Mouse (Mus musculus) stomach, embryonic 16.5 days (tissue): Measurements from ENCODE around the gene Myo18b. TPM values are rescaled to one million over a fixed set of nuclear protein-coding genes. Genes with fewer than 3 reads are reported as not detected.

Source experiments
- ATAC-seq: fragments of 200-750 bp; cut with Nextera tagmentation; 2 replicates; pipeline ENCODE4 v1.8.0; 2017; ENCODE audit warnings: moderate number of reproducible peaks, moderate TSS enrichment; ENCODE audit not compliant: insufficient read depth, low FRiP score
- H3K27ac ChIP-seq: fragments of 300-500 bp; sonication (generic); 2 replicates; pipeline ENCODE4 v1.5.1; 2014; ENCODE audit warnings: low read length
- H3K27me3 ChIP-seq: fragments of 300-500 bp; sonication (generic); 2 replicates; pipeline ENCODE4 v1.6.1; 2014; ENCODE audit warnings: low read length, control low read depth, mixed read lengths; ENCODE audit not compliant: control insufficient read depth, insufficient read depth
- H3K36me3 ChIP-seq: fragments of 300-500 bp; sonication (generic); 2 replicates; pipeline ENCODE4 v1.6.1; 2014; ENCODE audit warnings: low read length; ENCODE audit not compliant: control insufficient read depth, insufficient read depth
- H3K4me1 ChIP-seq: fragments of 300-500 bp; sonication (generic); 2 replicates; pipeline ENCODE4 v1.6.1; 2014; ENCODE audit warnings: low read length, control low read depth, mixed read lengths; ENCODE audit not compliant: control insufficient read depth, insufficient read depth
- H3K4me2 ChIP-seq: fragments of 300-500 bp; sonication (generic); 2 replicates; pipeline ENCODE4 v1.6.1; 2014; ENCODE audit warnings: low read depth, low read length, mixed read lengths
- H3K4me3 ChIP-seq: fragments of 300-500 bp; sonication (generic); replicated peaks from 2 replicates; pipeline ENCODE4 v1.5.1; 2014; ENCODE audit warnings: mild to moderate bottlenecking, low read length
- H3K9ac ChIP-seq: fragments of 300-500 bp; sonication (generic); 2 replicates; pipeline ENCODE4 v1.6.1; 2014; ENCODE audit warnings: low read length
- H3K9me3 ChIP-seq: fragments of 300-500 bp; sonication (generic); replicated peaks from 2 replicates; pipeline ENCODE4 v1.6.1; 2016; ENCODE audit warnings: low read length, control low read depth; ENCODE audit not compliant: control insufficient read depth
- WGBS: fragments of 180-500 bp; shearing (Covaris S2); extraction: QIAGEN DNeasy Blood & Tissue Kit; methylation state at CpG from one replicate; pipeline ENCODE4 v1.1.7; 2014; 5-methylcytosine and 5-hydroxymethylcytosine counted together
- polyA plus RNA-seq: library from polyadenylated mRNA; unstranded; fragments of >200 nt; fragmentation: Nextera tagmentation; extraction: Ambion mirVana; gene quantifications from 2 replicates; pipeline ENCODE4 v1.2.1, GENCODE M21; 2015

Myo18b gene
- 0.42 and 2.1 TPM in 2 replicates for polyA plus RNA-seq

DNA sequence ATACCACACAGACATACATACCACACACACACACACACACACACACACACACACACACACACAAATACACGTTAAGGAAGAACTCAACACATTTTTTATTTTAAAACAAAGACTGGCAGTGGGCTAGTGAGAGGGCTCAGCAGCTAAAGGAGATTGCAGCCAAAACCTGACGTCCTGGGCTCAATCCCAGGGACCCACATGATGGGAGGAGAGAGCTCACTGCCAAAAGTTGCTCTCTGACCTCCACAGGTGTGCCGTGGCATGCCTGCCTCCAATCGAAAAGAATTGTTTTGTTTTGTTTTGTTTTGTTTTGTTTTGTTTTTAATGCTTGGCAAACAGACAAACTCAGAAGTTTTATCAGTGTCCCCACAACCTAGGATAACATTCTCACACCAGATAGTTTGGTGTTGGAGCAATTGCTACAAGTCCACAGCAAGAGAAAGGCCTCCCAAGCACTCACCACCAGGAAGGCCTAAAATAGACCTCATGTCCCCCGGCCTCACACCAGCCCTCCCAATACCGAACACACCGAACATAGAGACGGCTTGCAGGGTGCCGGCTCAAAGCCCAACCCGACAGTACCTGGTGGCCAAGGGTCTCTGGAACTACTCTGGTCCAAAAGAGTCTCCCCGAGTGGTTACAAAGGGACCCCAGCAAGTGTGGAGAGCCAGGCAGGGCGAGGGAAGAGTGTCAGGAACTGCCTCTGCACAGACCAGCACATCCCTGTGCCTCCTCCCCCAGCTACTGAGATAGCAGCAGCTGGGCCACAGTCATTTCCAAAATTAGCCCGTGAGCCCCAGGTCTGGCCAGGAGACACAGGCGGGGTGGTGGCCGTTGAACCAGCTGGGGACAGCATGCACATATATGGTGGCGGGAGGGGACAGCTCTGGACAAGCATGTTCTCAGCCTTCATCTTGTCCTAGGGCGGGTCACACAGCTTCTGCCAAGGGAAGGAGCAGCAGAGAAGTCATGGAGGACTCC lies at the start of gene Myo18b:
Myo18b (minus strand) TSS at position 689 of the 981 bp plus-strand sequence.
- Histone ChIP-seq H3K36me3 (no peaks in the 10 kb centered on the region), H3K27me3 (no peaks in the 10 kb centered on the region), H3K4me3 (no peak within 1 kb of the TSS), H3K4me1 (no peaks in the 10 kb centered on the region), H3K27ac (no peak within 1 kb of the TSS), H3K4me2 (no peak within 1 kb of the TSS), H3K9me3 (no peaks in the 10 kb centered on the region), H3K9ac (no peak within 1 kb of the TSS)
- 73% methylated on average over 17 of the region's 17 CpGs for WGBS
- ATAC-seq: no peak

DNA sequence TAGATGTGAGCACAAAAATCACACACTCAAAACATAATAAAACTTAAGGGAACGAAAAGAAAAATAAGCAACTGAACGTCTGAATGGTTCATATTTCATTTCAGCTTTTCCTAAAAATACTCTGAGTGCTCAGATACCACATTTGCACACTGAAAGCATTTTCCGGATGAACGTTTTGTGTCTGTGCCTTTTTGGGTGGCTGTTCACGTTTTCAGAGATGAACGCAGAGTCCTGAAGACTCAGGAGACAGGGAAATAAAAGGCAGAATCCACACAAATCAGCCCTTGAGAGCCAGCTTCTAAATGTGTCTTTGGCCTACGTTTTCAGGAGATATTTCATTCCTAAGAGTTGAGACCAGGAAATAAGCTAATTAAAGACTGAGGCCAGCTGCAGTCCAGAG lies 49.8 kb upstream of the Myo18b start:
- ATAC-seq: no peak
- H3K27ac ChIP-seq: no peak overlapping the region
- no peaks in the 10 kb centered on the region for H3K27me3 ChIP-seq
- H3K9me3 ChIP-seq: no peaks in the 10 kb centered on the region
- H3K4me1 ChIP-seq: no peaks in the 10 kb centered on the region
- no peak overlapping the region for H3K9ac ChIP-seq
- peaks cover 5% of the 10 kb centered on the region; the same call in 1 of the 2 replicates for H3K36me3 ChIP-seq
- H3K4me3 ChIP-seq: no peak overlapping the region
- H3K4me2 ChIP-seq: no peak overlapping the region
- 67% methylated on average over 7 of the region's 7 CpGs for WGBS

- 69% methylated on average over 7 of the region's 7 CpGs for WGBS
- ATAC-seq: no peak
These were observed 46.1 kb upstream of the Myo18b start for GRCm38 (mm10) chr5:112942244-112942643.

DNA sequence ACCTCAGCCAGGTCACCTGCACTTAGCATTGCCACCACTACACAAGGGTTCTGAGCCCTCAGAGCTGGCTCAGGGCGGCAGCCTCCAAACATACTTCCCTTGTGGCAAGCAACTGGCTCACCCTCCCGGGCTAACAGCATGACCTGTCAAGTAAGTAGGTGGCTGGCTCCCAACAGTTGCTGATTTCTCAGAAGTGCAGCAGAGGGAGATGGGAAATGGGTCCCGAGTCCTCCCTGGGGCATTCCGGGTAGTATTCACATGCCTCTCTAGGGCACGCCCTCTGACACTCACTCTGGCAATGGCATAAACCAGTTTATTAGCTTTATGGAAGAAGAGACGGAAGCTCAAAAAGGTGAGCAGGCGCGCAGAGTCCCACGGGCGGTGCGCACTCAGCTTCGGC lies 44.8 kb upstream of the Myo18b start:
- no peak overlapping the region for H3K27ac ChIP-seq
- no peak overlapping the region for H3K9ac ChIP-seq
- 94% methylated on average over 12 of the region's 12 CpGs for WGBS
- peaks cover 6% of the 10 kb centered on the region; the same call in 1 of the 2 replicates for H3K36me3 ChIP-seq
- no peaks in the 10 kb centered on the region for H3K9me3 ChIP-seq
- no peaks in the 10 kb centered on the region for H3K4me1 ChIP-seq
- no peak overlapping the region for H3K4me2 ChIP-seq
- ATAC-seq: no peak
- no peaks in the 10 kb centered on the region for H3K27me3 ChIP-seq
- H3K4me3 ChIP-seq: no peak overlapping the region

More at GRCm38 (mm10) chr5:112942244-112942643, 46.1 kb upstream of the Myo18b start:
- H3K36me3 ChIP-seq: peaks cover 6% of the 10 kb centered on the region; the same call in 1 of the 2 replicates
- H3K4me1 ChIP-seq: no peaks in the 10 kb centered on the region
- no peaks in the 10 kb centered on the region for H3K9me3 ChIP-seq
- no peak overlapping the region for H3K4me3 ChIP-seq
- no peak overlapping the region for H3K27ac ChIP-seq
- H3K9ac ChIP-seq: no peak overlapping the region
- H3K4me2 ChIP-seq: no peak overlapping the region
- H3K27me3 ChIP-seq: no peaks in the 10 kb centered on the region

GRCm38 (mm10) chr5:112936632-112937031 lies 40.5 kb upstream of the Myo18b start:
- no peaks in the 10 kb centered on the region for H3K9me3 ChIP-seq
- no peaks in the 10 kb centered on the region for H3K27me3 ChIP-seq
- H3K36me3 ChIP-seq: peaks cover 6% of the 10 kb centered on the region; the same call in 1 of the 2 replicates
- H3K9ac ChIP-seq: no peak overlapping the region
- peaks cover 5% of the 10 kb centered on the region; the same call in 1 of the 2 replicates for H3K4me1 ChIP-seq
- 86% methylated on average over 10 of the region's 10 CpGs for WGBS
- no peak for ATAC-seq
- H3K4me3 ChIP-seq: no peak overlapping the region
- H3K4me2 ChIP-seq: no peak overlapping the region
- no peak overlapping the region for H3K27ac ChIP-seq

DNA sequence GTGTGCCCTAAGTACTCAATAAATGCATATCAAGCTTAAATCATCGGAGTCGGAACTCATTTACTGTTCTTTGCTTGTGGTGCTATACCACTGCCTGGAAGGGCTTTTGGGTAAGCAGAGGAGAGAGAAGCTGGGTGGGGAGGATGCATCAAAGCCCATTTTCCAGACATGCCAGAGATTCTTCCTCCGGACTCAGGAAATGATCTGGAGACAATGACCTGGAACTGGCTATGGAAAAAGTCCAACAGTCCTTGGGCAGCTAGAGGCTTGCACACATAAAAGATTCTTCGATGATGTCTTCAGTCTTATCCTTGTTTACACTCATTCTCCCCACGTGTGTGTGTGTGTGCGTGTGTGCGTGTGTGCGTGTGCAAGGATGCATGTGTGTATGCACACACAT lies 39.3 kb upstream of the Myo18b start:
- Histone ChIP-seq H3K4me1 (peaks cover 5% of the 10 kb centered on the region; the same call in 1 of the 2 replicates), H3K4me3 (no peak overlapping the region), H3K27ac (no peak overlapping the region), H3K9me3 (no peaks in the 10 kb centered on the region), H3K36me3 (no peaks in the 10 kb centered on the region), H3K4me2 (no peak overlapping the region), H3K9ac (no peak overlapping the region), H3K27me3 (no peaks in the 10 kb centered on the region)
- ATAC-seq: no peak
- 88% methylated on average over 8 of the region's 8 CpGs for WGBS

- Histone ChIP-seq H3K9ac (no peak overlapping the region), H3K4me3 (no peak overlapping the region), H3K27me3 (no peaks in the 10 kb centered on the region), H3K27ac (no peak overlapping the region), H3K9me3 (no peaks in the 10 kb centered on the region), H3K4me1 (peaks cover 11% of the 10 kb centered on the region; the same call in 1 of the 2 replicates), H3K4me2 (no peak overlapping the region), H3K36me3 (no peaks in the 10 kb centered on the region)
- ATAC-seq: no peak
- WGBS: 78% methylated on average over 11 of the region's 11 CpGs
These were observed 36.9 kb upstream of the Myo18b start for GRCm38 (mm10) chr5:112932878-112933567.

DNA sequence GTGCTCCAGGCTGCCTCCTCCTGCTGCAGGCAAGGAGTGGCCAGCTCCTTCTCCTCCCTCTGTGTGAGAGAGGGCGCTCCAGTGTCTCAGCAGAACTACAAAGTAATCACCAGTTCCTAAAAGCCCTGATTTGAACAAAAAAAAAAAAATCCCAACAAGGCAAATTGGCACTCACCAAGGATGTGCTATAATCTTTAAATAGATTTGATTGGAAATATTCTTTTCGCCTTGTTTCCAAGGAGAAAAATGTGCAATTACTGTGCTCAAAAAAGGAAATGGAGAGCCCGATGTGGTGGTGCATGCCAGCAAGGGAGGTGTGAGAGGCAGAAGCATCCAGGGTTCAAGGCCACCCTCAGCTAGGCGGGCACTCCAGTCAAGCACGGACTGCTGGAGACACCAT lies 35.7 kb upstream of the Myo18b start:
- Histone ChIP-seq H3K27ac (no peak overlapping the region), H3K4me3 (no peak overlapping the region), H3K9me3 (no peaks in the 10 kb centered on the region), H3K4me2 (no peak overlapping the region), H3K9ac (no peak overlapping the region), H3K36me3 (no peaks in the 10 kb centered on the region), H3K4me1 (peaks cover 12% of the 10 kb centered on the region; the same call in 1 of the 2 replicates), H3K27me3 (no peaks in the 10 kb centered on the region)
- 81% methylated on average over 5 of the region's 5 CpGs for WGBS
- no peak for ATAC-seq
